In the genomic region with DNA sequence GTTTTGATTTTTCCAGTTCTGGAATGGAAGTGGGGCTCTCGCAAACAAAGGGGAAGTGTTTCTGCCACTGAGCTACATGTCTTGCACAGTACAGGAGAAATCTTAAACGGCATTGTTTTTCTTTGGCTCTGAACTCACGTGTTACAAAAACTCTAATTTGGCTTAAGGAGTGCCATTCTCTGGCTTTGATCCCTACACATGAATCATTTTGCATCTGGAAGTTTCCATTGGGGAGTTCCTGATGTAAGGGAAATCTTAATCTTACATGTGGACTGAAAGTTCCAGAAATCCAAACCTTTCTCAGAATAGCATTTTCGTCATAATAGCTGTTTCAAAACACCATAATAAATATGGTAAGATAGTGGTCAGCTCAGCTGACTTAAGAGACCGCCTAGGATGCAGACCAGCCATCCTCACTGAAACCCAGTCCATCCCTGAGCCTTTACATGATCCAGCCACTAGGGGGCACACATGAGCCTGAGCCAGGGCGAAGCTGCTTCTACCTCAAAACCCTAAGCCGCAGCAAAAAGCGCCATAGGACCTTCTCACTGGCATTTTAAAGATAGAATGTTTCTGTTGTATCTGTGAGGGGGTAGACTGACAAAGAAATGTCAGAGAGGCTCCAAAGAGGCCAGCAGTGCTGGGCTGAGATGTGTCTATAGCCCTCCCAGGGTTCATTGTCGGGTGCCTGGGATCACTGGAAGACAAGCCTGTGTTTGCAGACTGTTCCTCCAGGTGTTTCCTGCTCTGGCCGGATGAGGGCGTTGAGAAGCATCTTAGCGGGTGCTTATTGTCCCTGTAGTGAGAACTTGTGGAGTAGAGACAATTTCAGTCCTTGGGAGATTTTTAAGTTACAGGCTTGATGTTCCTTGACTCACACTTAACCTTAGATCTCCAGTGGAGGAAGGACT, we compare ENCODE assay signal across 8 mouse cellular contexts. TPM values are rescaled to one million over a fixed set of nuclear protein-coding genes. Genes with fewer than 3 reads are reported as not detected.
A peak's percentile ranks its signal among the peaks of the same experiment; 100 is the strongest.
DNase-seq lines count a peak whose midpoint lies in the region; ATAC-seq and TF ChIP-seq lines count a peak whose summit lies in the region.

No protein-coding gene starts in this region.

- peak overlapping the region; percentile 62 for H3K4me3 ChIP-seq in gastrocnemius, adult 2 months
- no peak overlapping the region for H3K4me3 ChIP-seq in hindbrain, postnatal 0 days (ENCODE audit: low read length)

- H3K9ac ChIP-seq in hindbrain, postnatal 0 days (replicated peaks; ENCODE audit: low read length) = no peak overlapping the region

- no peaks in the 10 kb centered on the region for H3K27me3 ChIP-seq in hindbrain, postnatal 0 days (ENCODE audit: insufficient read depth, low read length)

- TF ChIP-seq CTCF in gastrocnemius, adult 2 months (IDR thresholded peaks at IDR 0.05) = peak; percentile 98
- TF ChIP-seq CTCF in hindbrain, postnatal 0 days (IDR thresholded peaks at IDR 0.05; ENCODE audit: low read depth) = peak; percentile 95

- H3K4me1 ChIP-seq in hindbrain, postnatal 0 days (ENCODE audit: insufficient read depth, low read length) = 0 out of 2 replicates have a peak, but pooled peaks cover 3% of the 10 kb centered on the region

- H3K9me3 ChIP-seq in hindbrain, postnatal 0 days (ENCODE audit: low read length) = no peaks in the 10 kb centered on the region

- H3K36me3 ChIP-seq in hindbrain, postnatal 0 days (ENCODE audit: insufficient read depth, low read length) = no peaks in the 10 kb centered on the region

- intact Hi-C loops in gastrocnemius, adult 2 months (cut with DNase I) = loop anchor here (1.0 kb wide), 2 partner anchors 115 to 207 kb away; no protein-coding TSS in a partner anchor

- ATAC-seq in hindbrain, postnatal 0 days = peak; percentile 79
- peak; percentile 86 for ATAC-seq in megakaryocyte, adult 5-6 weeks (ENCODE audit: poor library complexity, severe bottlenecking)

- DNase-seq in ZHBTc4 (ENCODE audit: low read depth, low spot score) = peak; percentile 93
- peak; percentile 78 to 89 for DNase-seq in cerebellum, postnatal 4 days (ENCODE audit: low spot score in 2 of 2)
- peak; percentile 87 for DNase-seq in gastrocnemius, adult 2 months
- peak; percentile 88 for DNase-seq in hindbrain, postnatal 0 days (ENCODE audit: low spot score)
- DNase-seq in left cerebral cortex, adult 18-20 months (ENCODE audit: low spot score in 2 of 2) = peak; percentile 90 to 95
- peak; percentile 91 for DNase-seq in right cerebral cortex, adult 2 months (ENCODE audit: low spot score in 2 of 2)
- DNase-seq in urinary bladder, postnatal 14 days (ENCODE audit: low spot score) = peak; percentile 90

- WGBS in hindbrain, postnatal 0 days = 15% methylated on average over 12 of the region's 12 CpGs

- H3K4me2 ChIP-seq in hindbrain, postnatal 0 days (ENCODE audit: low read depth, low read length) = peak overlapping the region; percentile 50

- H3K27ac ChIP-seq in gastrocnemius, adult 2 months = peak overlapping the region; percentile 85
- no peak overlapping the region for H3K27ac ChIP-seq in hindbrain, postnatal 0 days

RNA-seq across cellular contexts. Expression of gene Akap2, which starts 44.2 kb away (rescaled TPM):
- 10 to 100 TPM; 28.3 to 42.6 TPM for total RNA-seq in gastrocnemius, adult 2 months (2021)
- 19.3 and 37.7 TPM in 2 replicates for total RNA-seq in hindbrain, postnatal 0 days (2014; rRNA removed)
- 11.5 and 13.4 TPM in 2 replicates for polyA plus RNA-seq in hindbrain, postnatal 0 days (2015; fragmentation: Nextera tagmentation; extraction: Ambion mirVana)
- 10 to 100 TPM; 42.1 to 46.8 TPM for total RNA-seq in left cerebral cortex, adult 18-20 months (2021)
- total RNA-seq in megakaryocyte, adult 5-6 weeks (2015) = 0.18 and 0.27 TPM in 2 replicates
- 0.28 TPM in 1 of 2 replicates, not detected in the other for total RNA-seq in megakaryocyte, adult 5-6 weeks (2017)

Comparison
In these comparisons a context has a peak if more than half of its experiments do, and no peak if none do; other contexts are left out.
1. RNA of gene Akap2, which starts 44.2 kb away (total RNA-seq): 42.1 to 46.8 TPM in left cerebral cortex, adult 18-20 months, 28.3 to 42.6 TPM in gastrocnemius, adult 2 months and 19.3 to 37.7 TPM in hindbrain, postnatal 0 days; 0.18 to 0.28 TPM in megakaryocyte, adult 5-6 weeks; every median in the first group is over 10 times any median in the second.
2. Peak in every context shown above with its lines, with median percentiles within 50 percentile points of each other: DNase-seq.